Mouse (Mus musculus) embryo, embryonic 9.5 days (tissue): ENCODE measurements around the gene Yaf2.
"Not testable (repeated sequence)": the region's sequence is repeated elsewhere in the genome, so short reads cannot be mapped to it uniquely, and the experiment has no call there.

Source experiments
- DNase-seq: peaks from one replicate; pipeline ENCODE4 v3.0.0-alpha.2; 2017; ENCODE audit errors: extremely low spot score

The Yaf2 gene

GRCm38 (mm10) chr15:93336925-93337761, at the start of gene Yaf2:
Gene Yaf2, minus strand, starts transcription at chr15:93336935.
- DNase-seq = peak; percentile 82

GRCm38 (mm10) chr15:93381337-93381736, 44.6 kb upstream of the Yaf2 start:
- no peak for DNase-seq

GRCm38 (mm10) chr15:93379177-93379576, 42.4 kb upstream of the Yaf2 start:
- no peak for DNase-seq

DNA sequence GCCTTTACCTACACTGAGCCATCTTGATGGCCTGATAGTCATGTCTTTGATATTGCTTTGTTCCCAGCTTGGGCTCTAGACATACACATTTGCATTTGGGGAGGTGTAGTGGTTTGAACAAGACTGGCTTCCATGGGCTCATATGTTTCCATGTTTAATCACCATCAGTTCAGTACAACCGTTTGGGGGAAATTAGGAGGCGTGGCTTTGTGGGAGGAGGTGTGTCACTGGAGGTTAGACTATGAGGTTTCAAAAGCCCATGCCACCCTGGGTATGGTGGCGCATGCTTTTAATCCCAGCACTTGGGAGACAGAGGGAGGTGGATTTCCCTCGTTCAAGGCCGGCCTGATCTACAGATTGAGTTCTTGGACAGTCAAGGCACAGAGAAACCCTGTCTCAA, 39.0 kb upstream of the Yaf2 start:
- no peak for DNase-seq

DNA sequence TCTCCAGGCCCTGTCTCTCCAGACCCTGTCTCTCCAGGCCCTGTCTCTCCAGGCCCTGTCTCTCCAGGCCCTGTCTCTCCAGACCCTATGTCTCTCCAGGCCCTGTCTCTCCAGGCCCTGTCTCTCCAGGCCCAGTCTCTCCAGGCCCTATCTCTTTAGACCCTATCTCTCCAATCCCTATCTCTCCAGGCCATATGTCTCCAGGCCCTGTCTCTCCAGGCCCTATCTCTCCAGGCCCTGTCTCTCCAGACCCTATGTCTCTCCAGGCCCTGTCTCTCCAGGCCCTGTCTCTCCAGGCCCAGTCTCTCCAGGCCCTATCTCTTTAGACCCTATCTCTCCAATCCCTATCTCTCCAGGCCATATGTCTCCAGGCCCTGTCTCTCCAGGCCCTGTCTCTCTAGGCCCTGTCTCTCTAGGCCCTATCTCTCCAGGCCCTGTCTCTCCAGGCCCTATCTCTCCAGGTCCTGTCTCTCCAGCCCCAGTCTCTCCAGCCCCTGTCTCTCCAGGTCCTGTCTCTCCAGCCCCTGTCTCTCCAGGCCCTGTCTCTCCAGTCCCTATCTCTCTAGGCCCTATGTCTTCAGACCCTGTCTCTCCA, 35.9 kb upstream of the Yaf2 start:
- not testable (repeated sequence) for DNase-seq

- no peak for DNase-seq
These were observed 35.1 kb upstream of the Yaf2 start for GRCm38 (mm10) chr15:93371838-93372237.

GRCm38 (mm10) chr15:93368558-93368957, 31.8 kb upstream of the Yaf2 start:
- DNase-seq = no peak

- no peak for DNase-seq
These were observed 28.8 kb upstream of the Yaf2 start for GRCm38 (mm10) chr15:93365561-93365960.

DNA sequence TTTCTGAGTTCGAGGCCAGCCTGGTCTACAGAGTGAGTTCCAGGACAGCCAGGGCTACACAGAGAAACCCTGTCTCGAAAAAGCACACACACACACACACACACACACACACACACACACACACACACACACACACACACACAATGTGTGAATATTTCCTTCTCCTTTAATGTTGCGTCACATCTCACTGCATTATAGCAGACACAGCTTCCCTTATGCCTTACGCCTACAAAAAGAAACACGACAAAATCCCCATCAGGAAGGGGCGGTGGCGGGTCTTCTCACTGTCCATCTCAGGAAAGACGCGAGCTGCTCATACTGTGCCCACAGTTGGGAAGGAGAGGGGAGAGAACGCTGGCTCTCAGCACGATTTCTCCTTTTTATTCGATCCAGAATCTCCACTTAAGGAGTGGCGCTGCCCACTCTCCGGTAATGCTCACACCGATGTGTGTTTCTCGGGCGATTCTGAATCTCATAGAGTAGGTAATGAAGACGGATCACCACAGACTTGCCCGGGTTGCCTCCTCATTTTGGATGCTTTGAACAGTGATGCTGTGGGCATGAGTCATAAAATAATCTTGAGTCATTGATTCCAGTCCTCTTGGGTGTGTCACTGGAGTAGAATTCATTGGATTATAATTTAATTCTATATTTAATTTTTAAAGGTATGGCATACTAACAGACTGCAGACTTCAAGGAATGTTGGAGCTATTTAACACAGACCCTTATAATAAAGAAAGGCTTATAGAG, 21.8 kb upstream of the Yaf2 start:
- no peak for DNase-seq

DNA sequence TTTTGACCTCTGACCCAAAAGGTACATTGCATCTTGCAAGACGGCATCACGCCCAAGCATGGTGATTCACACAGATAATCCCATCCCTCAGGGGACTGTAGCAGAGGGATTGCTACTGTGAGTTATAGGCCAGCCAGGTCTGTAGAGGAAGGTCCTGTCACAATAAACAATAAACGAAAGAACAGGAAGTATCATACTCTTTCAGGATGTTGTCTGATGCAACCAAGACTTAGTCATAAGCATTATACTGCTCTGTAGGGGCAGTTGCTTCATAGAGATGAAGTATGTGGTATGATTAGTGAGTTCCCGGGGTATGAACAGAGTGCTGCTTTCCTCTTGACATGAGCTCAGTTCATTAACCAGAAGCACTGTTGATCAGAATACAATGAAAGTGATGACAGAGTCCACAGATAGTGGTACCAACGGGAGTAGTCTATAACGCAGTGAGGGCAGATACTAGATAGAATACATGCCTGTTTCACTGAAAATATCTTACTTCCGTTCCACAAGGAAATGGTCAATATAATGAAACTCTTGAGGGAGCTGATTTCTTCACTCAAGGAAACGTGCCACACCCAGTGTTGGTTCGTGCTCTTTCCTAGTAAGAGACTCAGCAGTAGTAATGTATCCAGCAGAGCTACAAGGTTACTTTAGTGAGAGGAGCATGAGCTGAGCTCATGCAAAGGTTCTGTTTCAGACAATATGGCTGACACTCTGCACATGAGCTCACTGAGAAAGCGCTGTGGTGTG, 4.1 kb upstream of the Yaf2 start:
- DNase-seq = no peak

DNA sequence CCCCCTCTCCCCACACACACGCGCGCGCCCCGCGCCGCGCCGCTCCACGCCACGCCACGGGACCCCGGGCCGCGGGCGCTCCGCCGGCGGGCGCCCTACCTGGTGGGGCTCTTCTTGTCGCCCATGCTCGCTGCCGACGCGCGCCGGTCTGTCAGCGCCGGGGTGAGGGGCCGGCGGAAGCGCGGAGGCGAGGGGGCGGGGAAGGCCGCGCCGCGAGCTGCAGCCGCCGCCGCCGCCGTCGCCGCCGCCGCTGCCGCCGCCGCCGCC, 144 bp downstream of the Yaf2 start:
- DNase-seq = no peak

DNA sequence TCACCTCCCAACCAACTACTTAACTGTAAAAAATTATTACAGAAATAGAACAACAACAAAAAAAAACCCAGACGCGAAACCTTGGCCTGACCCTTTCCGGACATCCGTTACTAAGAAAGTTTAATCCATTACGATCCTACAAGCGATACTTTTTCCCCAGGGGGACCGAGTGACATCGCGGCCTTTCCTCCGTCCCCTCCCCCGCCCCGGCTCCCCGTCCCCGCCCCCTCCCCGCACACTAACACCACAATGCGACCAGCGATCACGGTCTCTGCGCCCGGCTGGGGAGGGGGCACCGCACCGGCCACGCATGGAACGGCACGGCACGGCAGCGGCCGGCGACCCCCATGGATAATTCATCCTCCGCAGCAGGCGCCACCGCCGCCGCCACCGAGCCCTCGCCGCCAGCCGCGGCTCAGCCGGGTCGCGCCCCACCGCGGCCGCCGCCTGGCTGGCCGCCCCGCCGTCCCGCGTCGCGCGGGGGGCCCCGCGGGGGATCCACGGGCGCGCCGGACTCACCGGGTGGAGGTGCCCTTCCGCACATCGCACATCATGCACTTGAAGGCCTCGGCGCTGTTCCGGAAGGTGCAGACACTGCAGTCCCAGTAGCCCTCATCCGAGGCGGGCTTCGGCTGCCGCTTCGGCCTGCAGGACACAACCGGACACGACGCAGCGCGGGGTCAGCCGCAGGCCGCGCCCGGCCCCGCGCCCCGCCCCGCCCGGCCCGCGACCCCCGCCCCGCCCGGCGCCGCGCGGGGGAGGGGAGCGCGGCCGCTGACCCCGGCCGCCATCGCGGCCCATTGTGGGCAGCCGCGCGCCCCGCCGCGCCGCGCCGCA, 696 bp downstream of the Yaf2 start:
- DNase-seq = peak; percentile 71

GRCm38 (mm10) chr15:93331256-93331655, 5.5 kb downstream of the Yaf2 start:
- DNase-seq = no peak

GRCm38 (mm10) chr15:93327235-93327634, 9.5 kb downstream of the Yaf2 start:
- no peak for DNase-seq

DNA sequence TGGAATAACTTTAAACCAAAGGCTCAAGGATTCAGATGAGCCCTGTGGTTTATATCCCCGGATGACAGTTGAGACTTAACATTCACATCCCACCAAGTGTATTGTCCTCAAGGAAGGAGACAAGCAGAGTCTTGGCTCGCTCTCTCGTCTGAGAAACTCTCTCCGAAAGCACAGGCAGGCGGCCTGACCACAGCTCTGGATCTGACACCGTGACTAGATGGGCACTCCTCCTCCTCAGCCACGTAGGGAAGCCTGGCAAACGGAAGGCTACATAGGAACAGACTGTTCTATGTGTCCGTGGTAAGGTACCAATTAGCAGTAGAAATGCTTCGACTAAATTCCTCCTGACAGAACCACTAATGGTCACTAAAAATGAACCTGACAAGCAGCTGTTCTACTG, 10.1 kb downstream of the Yaf2 start:
- no peak for DNase-seq

DNA sequence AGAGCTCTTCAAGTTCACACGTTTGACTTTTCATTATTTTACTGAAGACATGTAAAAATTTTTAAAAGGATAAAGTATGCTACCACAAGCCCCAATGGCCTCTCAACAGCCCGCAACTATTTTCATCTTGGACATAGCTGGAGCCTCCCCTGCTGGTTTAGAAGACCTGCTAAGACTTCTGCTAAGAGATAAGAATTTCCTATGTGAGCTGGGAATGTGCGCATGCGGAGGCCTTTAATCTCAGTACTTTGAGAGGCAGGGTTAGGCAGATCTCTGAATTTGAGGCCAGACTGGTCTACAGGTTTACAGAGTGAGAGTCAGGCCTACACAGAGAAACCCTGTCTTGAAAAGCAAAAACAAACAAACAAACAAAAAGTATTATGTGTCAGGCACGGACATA, 11.4 kb downstream of the Yaf2 start:
- no peak for DNase-seq

DNA sequence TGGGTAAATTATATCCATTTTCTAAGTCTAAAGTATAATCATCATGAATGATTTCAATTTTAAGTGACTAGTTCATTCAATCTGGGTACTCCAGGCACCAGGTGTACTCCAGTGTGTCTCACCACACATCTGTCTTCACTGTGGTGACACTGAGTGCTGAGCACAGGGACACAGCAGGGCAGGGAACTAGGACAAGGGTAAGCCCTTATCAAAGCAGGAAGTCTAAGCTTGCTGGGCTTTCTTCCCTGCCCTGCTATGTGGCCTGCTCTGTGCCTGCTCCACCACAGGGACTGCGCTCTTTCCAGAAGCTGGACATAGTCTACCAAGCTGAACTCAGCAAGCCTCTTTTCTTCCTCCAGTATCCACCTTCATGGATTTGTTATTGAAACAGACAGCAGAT, 18.0 kb downstream of the Yaf2 start:
- no peak for DNase-seq

- DNase-seq = not testable (repeated sequence)
These were observed 26.4 kb downstream of the Yaf2 start for GRCm38 (mm10) chr15:93310304-93310703.

DNA sequence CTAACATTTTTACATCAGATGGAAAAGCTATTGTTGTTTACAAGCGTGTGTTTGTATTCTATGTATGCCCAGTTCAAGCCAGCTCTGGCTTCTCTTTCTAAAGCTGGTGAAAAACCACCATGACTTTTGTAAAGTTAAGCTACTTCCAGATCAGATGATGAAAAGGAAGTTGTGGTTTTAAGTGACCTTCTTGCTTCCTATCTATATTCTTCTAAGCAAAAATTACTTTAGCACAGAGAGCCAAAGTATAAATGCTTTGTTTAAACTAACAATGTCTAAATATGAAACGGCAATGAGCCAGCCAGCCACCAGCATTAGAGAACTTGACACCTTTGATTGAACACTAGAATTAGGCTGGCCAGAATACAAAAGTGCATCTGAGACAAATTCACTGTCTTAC, 38.5 kb downstream of the Yaf2 start:
- DNase-seq = no peak

- DNase-seq = no peak
These were observed 42.3 kb downstream of the Yaf2 start for GRCm38 (mm10) chr15:93294483-93294882.

DNA sequence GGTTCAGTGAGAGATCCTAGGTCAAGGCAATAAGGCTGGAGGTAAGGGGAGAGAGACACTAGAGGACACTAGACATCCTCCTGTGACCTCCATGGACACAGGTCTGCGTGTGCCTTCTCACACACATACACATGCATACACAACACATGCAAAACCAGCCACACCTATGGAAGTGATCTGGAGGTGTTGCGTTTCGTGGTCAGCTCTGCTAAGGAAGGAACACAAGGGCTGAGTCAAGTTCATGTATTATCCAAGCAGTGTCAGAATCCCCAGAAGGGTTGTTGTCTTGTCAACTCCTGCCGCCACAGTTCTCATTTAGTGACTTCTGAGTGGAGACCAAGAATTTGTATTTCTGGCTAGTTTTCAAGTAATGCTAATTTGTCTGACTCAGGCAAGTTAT, 48.4 kb downstream of the Yaf2 start:
- no peak for DNase-seq
